Mouse (Mus musculus) neural tube, embryonic 11.5 days (tissue): ENCODE measurements around the gene Tmprss11a. TPM values are rescaled to one million over a fixed set of nuclear protein-coding genes. Genes with fewer than 3 reads are reported as not detected.
A peak's percentile ranks its signal among the peaks of the same experiment; 100 is the strongest.

ENCODE experiments used
- ATAC-seq: fragments of 200-750 bp; cut with Nextera tagmentation; 2 replicates; pipeline ENCODE4 v1.8.0; 2017; ENCODE audit warnings: moderate number of reproducible peaks, mild to moderate bottlenecking, moderate TSS enrichment, moderate library complexity; ENCODE audit not compliant: insufficient read depth, low FRiP score, low TSS enrichment
- DNase-seq: peaks from one replicate; pipeline ENCODE4 v3.0.0-alpha.2; 2015; ENCODE audit warnings: low spot score
- H3K27ac ChIP-seq: fragments of 300-500 bp; sonication (generic); 2 replicates; pipeline ENCODE4 v1.5.1; 2014; ENCODE audit warnings: low read depth, mild to moderate bottlenecking, low read length
- H3K27me3 ChIP-seq: fragments of 300-500 bp; sonication (generic); 2 replicates; pipeline ENCODE4 v1.6.1; 2014; ENCODE audit warnings: mild to moderate bottlenecking, low read length, mixed read lengths; ENCODE audit not compliant: control insufficient read depth, insufficient read depth
- H3K36me3 ChIP-seq: fragments of 300-500 bp; sonication (generic); 2 replicates; pipeline ENCODE4 v1.6.1; 2014; ENCODE audit warnings: mild to moderate bottlenecking, low read length, moderate library complexity, mixed read lengths; ENCODE audit not compliant: control insufficient read depth, insufficient read depth
- H3K4me1 ChIP-seq: fragments of 300-500 bp; sonication (generic); 2 replicates; pipeline ENCODE4 v1.6.1; 2014; ENCODE audit warnings: low read length, mixed read lengths; ENCODE audit not compliant: control insufficient read depth, insufficient read depth
- H3K4me2 ChIP-seq: fragments of 300-500 bp; sonication (generic); 2 replicates; pipeline ENCODE4 v1.6.1; 2014; ENCODE audit warnings: low read depth, mild to moderate bottlenecking, moderate library complexity
- H3K4me3 ChIP-seq: fragments of 300-500 bp; sonication (generic); 2 replicates; pipeline ENCODE4 v1.5.1; 2014; ENCODE audit warnings: low read depth, low read length
- H3K9ac ChIP-seq: fragments of 300-500 bp; sonication (generic); 2 replicates; pipeline ENCODE4 v1.6.1; 2014; ENCODE audit warnings: mild to moderate bottlenecking, low read length
- H3K9me3 ChIP-seq: fragments of 300-500 bp; sonication (generic); 2 replicates; pipeline ENCODE4 v1.6.1; 2016; ENCODE audit warnings: low read length; ENCODE audit not compliant: control insufficient read depth
- WGBS: fragments of 180-500 bp; shearing (Covaris S2); extraction: QIAGEN DNeasy Blood & Tissue Kit; methylation state at CpG from one replicate; pipeline ENCODE4 v1.1.7; 2014; 5-methylcytosine and 5-hydroxymethylcytosine counted together
- polyA plus RNA-seq: library from polyadenylated mRNA; unstranded; fragments of >200 nt; fragmentation: Nextera tagmentation; extraction: Ambion mirVana; gene quantifications from 2 replicates; pipeline ENCODE4 v1.2.1, GENCODE M21; 2014

Tmprss11a gene
- polyA plus RNA-seq, 1 experiment from 2014 or later, result not detected

- peak; percentile 25 for DNase-seq
- 5% methylated on average over 2 of the region's 2 CpGs for WGBS
Measured at GRCm38 (mm10) chr5:86432697-86433096, 36.1 kb downstream of the Tmprss11a start.

GRCm38 (mm10) chr5:86431096-86431495, 37.7 kb downstream of the Tmprss11a start:
- Histone ChIP-seq H3K27ac (no peak overlapping the region), H3K27me3 (no peaks in the 10 kb centered on the region), H3K4me1 (no peaks in the 10 kb centered on the region), H3K9ac (no peak overlapping the region), H3K36me3 (no peaks in the 10 kb centered on the region), H3K4me3 (no peak overlapping the region), H3K4me2 (no peak overlapping the region), H3K9me3 (no peaks in the 10 kb centered on the region)
- ATAC-seq, result no peak
- no peak for DNase-seq
- WGBS, result 70% methylated on average over 5 of the region's 5 CpGs

More at GRCm38 (mm10) chr5:86432697-86433096, 36.1 kb downstream of the Tmprss11a start:
- Histone ChIP-seq H3K9ac (no peak overlapping the region), H3K9me3 (no peaks in the 10 kb centered on the region), H3K4me2 (no peak overlapping the region), H3K4me3 (no peak overlapping the region), H3K36me3 (no peaks in the 10 kb centered on the region), H3K4me1 (no peaks in the 10 kb centered on the region), H3K27ac (no peak overlapping the region), H3K27me3 (no peaks in the 10 kb centered on the region)
- peak; percentile 53; the same call in 1 of the 2 replicates for ATAC-seq

- DNase-seq, result no peak
- ATAC-seq, result no peak
- H3K9ac ChIP-seq, result no peak overlapping the region
- H3K4me2 ChIP-seq, result no peak overlapping the region
- H3K27me3 ChIP-seq, result no peaks in the 10 kb centered on the region
- H3K9me3 ChIP-seq, result no peaks in the 10 kb centered on the region
- H3K27ac ChIP-seq, result no peak overlapping the region
- no peaks in the 10 kb centered on the region for H3K4me1 ChIP-seq
- 52% methylated on average over 3 of the region's 3 CpGs for WGBS
- H3K4me3 ChIP-seq, result no peak overlapping the region
- no peaks in the 10 kb centered on the region for H3K36me3 ChIP-seq
Measured at GRCm38 (mm10) chr5:86421323-86422028, 47.3 kb downstream of the Tmprss11a start.

- H3K4me2 ChIP-seq, result no peak overlapping the region
- H3K9ac ChIP-seq, result no peak overlapping the region
- no peaks in the 10 kb centered on the region for H3K9me3 ChIP-seq
- no peaks in the 10 kb centered on the region for H3K4me1 ChIP-seq
- ATAC-seq, result no peak
- no peaks in the 10 kb centered on the region for H3K27me3 ChIP-seq
- DNase-seq, result no peak
- H3K4me3 ChIP-seq, result no peak overlapping the region
- no peaks in the 10 kb centered on the region for H3K36me3 ChIP-seq
- H3K27ac ChIP-seq, result no peak overlapping the region
- 22% methylated on average over 4 of the region's 4 CpGs for WGBS
Measured at GRCm38 (mm10) chr5:86419494-86419893, 49.3 kb downstream of the Tmprss11a start.

- Histone ChIP-seq H3K9ac (no peak overlapping the region), H3K36me3 (no peaks in the 10 kb centered on the region), H3K4me3 (no peak overlapping the region), H3K27ac (no peak overlapping the region), H3K27me3 (no peaks in the 10 kb centered on the region), H3K4me1 (no peaks in the 10 kb centered on the region), H3K9me3 (no peaks in the 10 kb centered on the region), H3K4me2 (no peak overlapping the region)
- no peak for ATAC-seq
- no peak for DNase-seq
- WGBS, result 76% methylated on average over 7 of the region's 7 CpGs
Measured at GRCm38 (mm10) chr5:86414280-86414679, 54.5 kb downstream of the Tmprss11a start.

GRCm38 (mm10) chr5:86410815-86411214, 58.0 kb downstream of the Tmprss11a start:
- H3K9me3 ChIP-seq, result no peaks in the 10 kb centered on the region
- H3K9ac ChIP-seq, result no peak overlapping the region
- H3K4me2 ChIP-seq, result no peak overlapping the region
- whole genome bisulfite sequencing, result 35% methylated on average over 3 of the region's 3 CpGs
- no peaks in the 10 kb centered on the region for H3K27me3 ChIP-seq
- ATAC-seq (peak; percentile 50; the same call in 1 of the 2 replicates), DNase-seq (no peak)
- no peaks in the 10 kb centered on the region for H3K4me1 ChIP-seq
- H3K27ac ChIP-seq, result no peak overlapping the region
- no peaks in the 10 kb centered on the region for H3K36me3 ChIP-seq
- H3K4me3 ChIP-seq, result no peak overlapping the region

GRCm38 (mm10) chr5:86407941-86408340, 60.8 kb downstream of the Tmprss11a start:
- no peak overlapping the region for H3K9ac ChIP-seq
- H3K9me3 ChIP-seq, result no peaks in the 10 kb centered on the region
- H3K4me3 ChIP-seq, result no peak overlapping the region
- no peak overlapping the region for H3K27ac ChIP-seq
- no peaks in the 10 kb centered on the region for H3K36me3 ChIP-seq
- H3K4me1 ChIP-seq, result no peaks in the 10 kb centered on the region
- no peak overlapping the region for H3K4me2 ChIP-seq
- ATAC-seq (no peak), DNase-seq (no peak)
- no peaks in the 10 kb centered on the region for H3K27me3 ChIP-seq
- 96% methylated on average over 2 of the region's 2 CpGs for WGBS

- no peaks in the 10 kb centered on the region for H3K9me3 ChIP-seq
- no peak for ATAC-seq
- no peaks in the 10 kb centered on the region for H3K27me3 ChIP-seq
- no peak overlapping the region for H3K4me2 ChIP-seq
- no peak overlapping the region for H3K27ac ChIP-seq
- DNase-seq, result no peak
- H3K4me1 ChIP-seq, result no peaks in the 10 kb centered on the region
- H3K9ac ChIP-seq, result no peak overlapping the region
- no peaks in the 10 kb centered on the region for H3K36me3 ChIP-seq
- 91% methylated on average over 3 of the region's 3 CpGs for WGBS
- no peak overlapping the region for H3K4me3 ChIP-seq
Measured at GRCm38 (mm10) chr5:86407191-86407590, 61.6 kb downstream of the Tmprss11a start.

- Histone ChIP-seq H3K27ac (no peak within 1 kb of the TSS), H3K9me3 (no peaks in the 10 kb centered on the region), H3K4me1 (no peaks in the 10 kb centered on the region), H3K27me3 (no peaks in the 10 kb centered on the region), H3K36me3 (no peaks in the 10 kb centered on the region), H3K9ac (no peak within 1 kb of the TSS), H3K4me3 (no peak within 1 kb of the TSS), H3K4me2 (no peak within 1 kb of the TSS)
- WGBS, result 78% methylated on average over 3 of the region's 3 CpGs
- no peak for ATAC-seq
- no peak for DNase-seq
Measured at GRCm38 (mm10) chr5:86373320-86373719, 95.5 kb downstream of the Tmprss11a start, which contains the start of gene Tmprss11d. Gene Tmprss11d (minus strand): TSS chr5:86373420.
